Mouse (Mus musculus): ENCODE data around the gene Rnf145. TPM values are rescaled to one million over a fixed set of nuclear protein-coding genes. Genes with fewer than 3 reads are reported as not detected.
A peak's percentile ranks its signal among the peaks of the same experiment; 100 is the strongest.

The Rnf145 gene
- polyA plus RNA-seq, 1 experiment from 2014 or later = 71.3 TPM

- no peak for DNase-seq (ENCODE audit: low spot score)
- Histone ChIP-seq H3K36me3 (ENCODE audit: control insufficient read depth, insufficient read depth, low read length) (no peaks in the 10 kb centered on the region), H3K9ac (ENCODE audit: low read length) (no peak overlapping the region), H3K4me1 (replicated peaks; ENCODE audit: control insufficient read depth, insufficient read depth, low read length) (peaks cover 17% of the 10 kb centered on the region), H3K4me3 (ENCODE audit: low read depth, low read length) (no peak overlapping the region), H3K9me3 (ENCODE audit: control insufficient read depth, low read length) (no peaks in the 10 kb centered on the region), H3K27ac (ENCODE audit: low read depth) (no peak overlapping the region), H3K4me2 (ENCODE audit: low read length) (no peak overlapping the region), H3K27me3 (replicated peaks; ENCODE audit: control insufficient read depth, insufficient read depth, low read length) (peaks cover 28% of the 10 kb centered on the region)
- WGBS = 85% methylated on average over 11 of the region's 11 CpGs
- ATAC-seq (replicated peaks; ENCODE audit: low FRiP score, low TSS enrichment, low read depth) = no peak
Observed at GRCm38 (mm10) chr11:44608646-44609045, 89.9 kb downstream of the Rnf145 start.

- peak overlapping the region; percentile 60 for H3K4me2 ChIP-seq (ENCODE audit: low read length)
- peak overlapping the region; percentile 30 for H3K4me3 ChIP-seq (ENCODE audit: low read depth, low read length)
- peaks cover 17% of the 10 kb centered on the region for H3K4me1 ChIP-seq (replicated peaks; ENCODE audit: control insufficient read depth, insufficient read depth, low read length)
- H3K9me3 ChIP-seq (ENCODE audit: control insufficient read depth, low read length) = no peaks in the 10 kb centered on the region
- peak; percentile 92 for DNase-seq (ENCODE audit: low spot score)
- 2% methylated on average over 45 of the region's 45 CpGs for WGBS
- no peak overlapping the region for H3K9ac ChIP-seq (ENCODE audit: low read length)
- peak; percentile 67 for ATAC-seq (replicated peaks; ENCODE audit: low FRiP score, low TSS enrichment, low read depth)
- peaks cover 49% of the 10 kb centered on the region for H3K27me3 ChIP-seq (replicated peaks; ENCODE audit: control insufficient read depth, insufficient read depth, low read length)
- H3K36me3 ChIP-seq (ENCODE audit: control insufficient read depth, insufficient read depth, low read length) = no peaks in the 10 kb centered on the region
- no peak overlapping the region for H3K27ac ChIP-seq (ENCODE audit: low read depth)
Observed at GRCm38 (mm10) chr11:44610971-44611781, 92.4 kb downstream of the Rnf145 start.

GRCm38 (mm10) chr11:44612156-44612555 lies 93.4 kb downstream of the Rnf145 start:
- WGBS = 7% methylated on average over 10 of the region's 10 CpGs

GRCm38 (mm10) chr11:44612681-44613410 lies 94.1 kb downstream of the Rnf145 start:
- Histone ChIP-seq H3K36me3 (ENCODE audit: control insufficient read depth, insufficient read depth, low read length) (no peaks in the 10 kb centered on the region), H3K9ac (ENCODE audit: low read length) (0 out of 2 replicates have a peak overlapping the region, but pooled peaks have one; percentile 7), H3K27ac (ENCODE audit: low read depth) (no peak overlapping the region), H3K4me2 (ENCODE audit: low read length) (peak overlapping the region; percentile 55), H3K4me1 (replicated peaks; ENCODE audit: control insufficient read depth, insufficient read depth, low read length) (peaks cover 21% of the 10 kb centered on the region), H3K4me3 (ENCODE audit: low read depth, low read length) (peak overlapping the region; percentile 29), H3K9me3 (ENCODE audit: control insufficient read depth, low read length) (no peaks in the 10 kb centered on the region), H3K27me3 (replicated peaks; ENCODE audit: control insufficient read depth, insufficient read depth, low read length) (peaks cover 61% of the 10 kb centered on the region)
- peak; percentile 72 for DNase-seq (ENCODE audit: low spot score)
- ATAC-seq (replicated peaks; ENCODE audit: low FRiP score, low TSS enrichment, low read depth) = no peak
- 3% methylated on average over 38 of the region's 38 CpGs for WGBS

More at GRCm38 (mm10) chr11:44612156-44612555, 93.4 kb downstream of the Rnf145 start:
- Histone ChIP-seq H3K36me3 (ENCODE audit: control insufficient read depth, insufficient read depth, low read length) (no peaks in the 10 kb centered on the region), H3K27me3 (replicated peaks; ENCODE audit: control insufficient read depth, insufficient read depth, low read length) (peaks cover 57% of the 10 kb centered on the region), H3K4me3 (ENCODE audit: low read depth, low read length) (no peak overlapping the region), H3K4me1 (replicated peaks; ENCODE audit: control insufficient read depth, insufficient read depth, low read length) (peaks cover 21% of the 10 kb centered on the region), H3K27ac (ENCODE audit: low read depth) (no peak overlapping the region), H3K9me3 (ENCODE audit: control insufficient read depth, low read length) (no peaks in the 10 kb centered on the region), H3K9ac (ENCODE audit: low read length) (no peak overlapping the region), H3K4me2 (ENCODE audit: low read length) (peak overlapping the region; percentile 55; the same call in 1 of the 2 replicates)
- peak; percentile 53 for DNase-seq (ENCODE audit: low spot score)
- no peak for ATAC-seq (replicated peaks; ENCODE audit: low FRiP score, low TSS enrichment, low read depth)

- no peaks in the 10 kb centered on the region for H3K36me3 ChIP-seq (ENCODE audit: control insufficient read depth, insufficient read depth, low read length)
- peak overlapping the region; percentile 55 for H3K4me2 ChIP-seq (ENCODE audit: low read length)
- H3K27me3 ChIP-seq (replicated peaks; ENCODE audit: control insufficient read depth, insufficient read depth, low read length) = peaks cover 61% of the 10 kb centered on the region
- 0 out of 2 replicates have a peak overlapping the region, but pooled peaks have one; percentile 7 for H3K9ac ChIP-seq (ENCODE audit: low read length)
- no peaks in the 10 kb centered on the region for H3K9me3 ChIP-seq (ENCODE audit: control insufficient read depth, low read length)
- peak; percentile 50 for DNase-seq (ENCODE audit: low spot score)
- WGBS = 7% methylated on average over 14 of the region's 14 CpGs
- H3K4me1 ChIP-seq (replicated peaks; ENCODE audit: control insufficient read depth, insufficient read depth, low read length) = peaks cover 21% of the 10 kb centered on the region
- ATAC-seq (replicated peaks; ENCODE audit: low FRiP score, low TSS enrichment, low read depth) = no peak
- peak overlapping the region; percentile 29 for H3K4me3 ChIP-seq (ENCODE audit: low read depth, low read length)
- H3K27ac ChIP-seq (ENCODE audit: low read depth) = no peak overlapping the region
Observed at GRCm38 (mm10) chr11:44613411-44614180, 94.8 kb downstream of the Rnf145 start.

Small RNA genes lying within 50 kb of the gene (microRNA-seq; reads per million reads assigned to microRNA genes)
- gene Gm22121 = not detected

Other genes starting within 250 kb of the Rnf145 start
- not detected in 2 replicates for gene Il12b, start 118.9 kb upstream of the Rnf145 start, polyA plus RNA-seq (2014; fragmentation: Nextera tagmentation; extraction: Ambion mirVana)
- 62.4 and 63.9 TPM in 2 replicates for gene Ublcp1, start 48.5 kb upstream of the Rnf145 start, polyA plus RNA-seq (2014; fragmentation: Nextera tagmentation; extraction: Ambion mirVana)
- gene Ebf1, start 98.4 kb downstream of the Rnf145 start, polyA plus RNA-seq (2014; fragmentation: Nextera tagmentation; extraction: Ambion mirVana) = 8.4 and 10.0 TPM in 2 replicates

All from intestine, embryonic 14.5 days (tissue).